Mouse (Mus musculus): ENCODE results near the gene Cenpu.
"Not testable (repeated sequence)": the region's sequence is repeated elsewhere in the genome, so short reads cannot be mapped to it uniquely, and the experiment has no call there.

Gene Cenpu

GRCm38 (mm10) chr8:46551029-46551428 is 799 bp upstream of the Cenpu start:
- no peak for DNase-seq

GRCm38 (mm10) chr8:46552441-46552765 is 575 bp downstream of the Cenpu start:
- DNase-seq, result no peak

GRCm38 (mm10) chr8:46559428-46559827 is 7.6 kb downstream of the Cenpu start:
- no peak for DNase-seq

- DNase-seq, result no peak
Measured at GRCm38 (mm10) chr8:46562333-46562732, 10.5 kb downstream of the Cenpu start.

DNA sequence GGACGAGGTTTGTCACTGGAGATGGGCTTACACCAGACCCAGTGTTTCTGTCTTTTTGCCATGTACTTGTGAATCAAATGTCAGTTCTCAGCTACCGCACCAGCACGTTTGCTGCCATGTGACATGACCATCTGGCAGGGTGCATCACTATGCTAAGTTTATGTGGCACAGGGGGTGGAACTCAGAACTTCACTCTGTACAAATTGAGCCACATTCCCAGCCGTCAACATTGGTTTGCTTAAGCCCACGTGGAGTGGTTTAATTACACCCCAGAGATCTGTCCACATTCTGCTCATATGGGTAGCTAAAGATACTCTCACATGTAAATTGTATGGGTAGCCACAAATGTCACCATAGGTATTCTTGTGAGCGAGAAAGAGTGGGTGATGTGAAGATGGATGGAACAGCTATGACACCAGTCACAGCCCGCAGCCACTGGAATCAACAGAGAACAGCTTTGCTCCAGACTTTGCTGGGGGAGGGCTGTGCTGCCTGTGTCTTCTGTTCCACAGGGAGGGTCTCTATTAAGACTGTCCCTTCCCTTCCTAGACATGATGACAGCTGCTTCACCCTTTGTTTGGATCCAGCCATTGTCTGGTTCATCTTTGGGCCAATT is 15.2 kb downstream of the Cenpu start:
- peak; percentile 74 for DNase-seq

DNA sequence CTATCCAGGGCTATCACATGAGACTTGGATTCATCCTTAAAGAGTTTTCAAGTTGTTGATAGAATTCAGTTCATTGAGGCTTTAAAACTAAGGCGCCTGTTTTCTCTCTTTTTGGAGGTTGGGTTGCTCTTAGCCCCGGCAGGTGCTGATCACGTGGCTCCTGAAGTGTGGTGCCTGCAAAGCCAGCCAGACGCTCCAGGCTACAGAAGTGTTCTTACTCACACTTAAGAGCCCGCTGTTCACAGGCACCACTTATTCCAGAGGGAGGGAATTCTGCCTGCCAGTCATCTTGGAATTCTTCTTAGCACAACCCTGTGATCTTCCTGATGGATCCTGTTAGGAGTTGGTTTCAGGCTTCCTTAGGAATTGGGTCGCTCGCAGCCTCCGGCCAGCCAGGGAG is 16.1 kb downstream of the Cenpu start:
- DNase-seq, result peak; percentile 24

DNA sequence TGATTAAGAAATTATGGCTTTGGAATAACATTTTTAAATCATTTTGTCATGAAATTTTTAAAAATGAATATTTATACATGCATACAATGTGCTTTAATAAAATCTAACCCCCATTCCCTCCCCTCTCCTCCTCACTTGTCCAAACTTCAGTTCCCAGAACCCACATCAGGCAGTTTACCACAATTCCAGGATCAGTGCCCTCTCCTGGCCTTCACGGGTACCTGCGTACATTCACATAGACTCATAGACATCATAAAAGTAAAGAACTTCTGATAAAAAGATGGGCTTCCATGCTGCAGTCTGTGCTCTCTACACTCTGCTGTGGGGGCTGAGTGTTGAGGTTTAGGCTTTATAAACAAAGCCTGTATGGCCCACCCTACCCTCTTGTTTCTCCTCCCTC is 17.1 kb downstream of the Cenpu start:
- no peak for DNase-seq

DNA sequence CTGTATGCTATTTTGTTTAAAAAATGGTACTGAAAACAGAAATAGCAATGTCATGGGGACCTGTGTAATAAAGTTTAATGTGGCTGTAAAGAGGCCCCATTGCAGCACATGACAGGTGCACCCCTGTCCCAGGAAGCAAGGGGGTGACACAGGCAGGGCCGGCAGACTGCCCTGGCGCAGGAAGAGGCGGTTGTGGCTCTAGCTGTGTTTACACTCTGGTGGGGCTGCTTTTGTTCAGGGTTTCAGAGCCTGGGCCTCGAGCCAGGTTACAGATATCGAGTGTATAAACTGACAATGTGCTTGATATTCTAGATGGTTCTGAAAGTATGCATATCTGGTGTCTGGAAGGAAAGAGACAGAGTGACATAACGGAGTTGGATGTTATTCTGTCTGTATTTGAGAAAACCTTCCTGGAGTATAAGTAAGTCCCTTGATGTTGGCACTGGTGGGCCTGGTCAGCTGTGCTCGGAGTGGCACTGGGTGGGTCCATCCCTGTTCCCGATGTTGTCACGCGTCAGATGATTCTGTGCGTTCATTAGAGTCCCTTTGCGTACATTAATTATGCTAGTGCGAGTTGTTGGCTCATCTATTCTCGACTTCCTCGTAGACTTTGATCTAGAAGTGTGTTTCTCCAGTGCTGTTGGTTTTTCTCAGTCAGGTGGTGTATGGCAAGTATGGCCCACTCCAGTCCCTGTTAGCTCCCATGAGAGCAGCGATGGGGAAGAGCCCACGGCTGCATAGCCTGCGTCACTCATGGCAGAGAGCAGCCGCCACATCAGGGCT is 18.0 kb downstream of the Cenpu start:
- DNase-seq, result no peak

GRCm38 (mm10) chr8:46570673-46571072 is 18.8 kb downstream of the Cenpu start:
- no peak for DNase-seq

DNA sequence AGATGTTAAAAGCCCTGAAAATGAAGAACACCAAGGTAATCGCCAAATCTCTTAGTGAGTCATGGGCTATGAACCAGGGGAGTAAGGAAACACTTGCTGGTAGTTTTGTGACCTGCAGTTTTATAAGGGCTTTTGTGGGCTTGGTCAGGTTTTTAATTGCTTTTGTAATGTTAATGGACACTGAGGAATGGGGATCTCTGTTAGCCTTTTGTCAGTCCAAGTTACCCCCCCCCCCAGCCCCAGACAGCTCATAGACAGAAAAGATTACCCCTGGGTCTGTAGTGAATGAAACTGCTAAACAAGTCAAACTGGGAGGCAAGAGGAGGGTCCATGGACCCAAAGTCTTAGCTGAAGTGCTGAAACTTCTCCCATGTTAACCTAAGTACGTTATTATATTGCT is 21.6 kb downstream of the Cenpu start:
- no peak for DNase-seq

DNA sequence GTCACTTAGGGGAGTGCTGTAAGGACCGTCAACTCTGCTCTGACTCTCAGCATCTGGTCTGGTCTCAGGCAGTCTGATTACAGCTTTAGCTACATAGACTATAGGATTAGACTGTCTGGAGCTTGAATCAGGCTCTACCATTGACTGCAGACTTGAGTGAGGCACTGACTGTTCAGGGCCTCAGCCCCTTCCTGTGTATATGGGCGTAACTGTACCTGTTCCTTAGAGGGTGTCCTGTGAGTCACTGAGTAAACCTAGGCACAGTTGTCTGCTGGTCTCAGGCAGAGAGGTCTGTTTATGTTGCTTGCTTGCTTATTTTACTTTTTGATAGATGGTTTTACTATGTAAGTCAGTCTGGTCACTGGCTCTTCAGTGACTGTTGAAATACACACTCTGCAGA is 22.1 kb downstream of the Cenpu start:
- DNase-seq, result no peak

GRCm38 (mm10) chr8:46578794-46579193 is 27.0 kb downstream of the Cenpu start:
- no peak for DNase-seq

DNA sequence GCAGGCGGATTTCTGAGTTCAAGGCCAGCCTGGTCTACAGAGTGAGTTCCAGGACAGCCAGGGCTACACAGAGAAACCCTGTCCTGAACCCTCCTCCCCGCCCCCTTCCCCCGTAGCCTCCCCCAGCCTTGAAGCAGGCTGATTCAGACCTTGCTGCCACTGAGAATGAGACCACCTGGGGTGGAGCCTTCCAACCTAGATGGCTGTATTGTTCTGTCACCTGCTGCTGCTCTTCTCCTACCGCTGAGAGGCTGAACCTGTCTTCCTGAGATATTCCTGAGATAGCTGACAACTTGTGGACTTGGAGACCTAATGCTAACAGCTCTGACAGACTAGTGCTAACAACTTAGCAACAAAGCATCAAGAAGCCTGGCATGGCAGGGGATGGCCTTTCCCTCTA is 32.5 kb downstream of the Cenpu start:
- not testable (repeated sequence) for DNase-seq

DNA sequence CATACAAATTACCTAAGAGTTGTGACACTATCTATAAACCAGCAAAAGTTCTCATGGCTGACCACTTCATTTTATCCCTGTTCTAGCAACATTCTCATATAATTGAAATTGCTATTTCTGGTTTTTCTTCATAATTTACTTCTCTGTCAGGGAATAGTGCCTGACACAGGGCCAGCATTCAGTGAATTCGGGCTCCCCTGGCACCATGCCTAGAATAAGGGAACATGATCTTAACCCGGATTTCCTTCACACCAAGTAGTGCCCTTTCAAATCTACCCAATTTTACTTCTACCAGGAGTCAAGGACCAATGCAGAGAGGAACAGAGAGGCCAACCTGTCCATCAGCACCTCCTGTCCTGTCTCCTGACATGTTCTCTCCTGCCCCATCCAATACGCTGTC is 33.7 kb downstream of the Cenpu start:
- DNase-seq, result no peak

- DNase-seq, result no peak
Measured at GRCm38 (mm10) chr8:46587911-46588310, 36.1 kb downstream of the Cenpu start.

DNA sequence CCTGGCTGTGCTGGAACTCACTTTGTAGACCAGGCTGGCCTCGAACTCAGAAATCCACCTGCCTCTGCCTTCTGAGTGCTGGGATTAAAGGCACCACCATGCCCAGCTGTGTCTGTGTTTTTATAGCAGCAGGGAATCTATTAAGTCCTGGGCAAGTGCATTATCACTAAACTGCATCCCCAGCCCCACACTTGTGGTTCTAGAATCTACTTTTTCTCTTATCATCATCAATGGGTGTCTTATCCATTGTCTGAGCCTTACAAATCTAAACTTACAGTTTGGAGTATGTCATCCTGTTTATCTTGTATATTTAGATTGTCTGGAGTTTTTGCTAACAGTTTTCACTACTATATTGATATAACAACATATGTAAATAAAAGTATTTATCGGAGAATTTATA is 36.8 kb downstream of the Cenpu start:
- no peak for DNase-seq

GRCm38 (mm10) chr8:46593067-46593466 is 41.2 kb downstream of the Cenpu start:
- no peak for DNase-seq

GRCm38 (mm10) chr8:46593772-46594171 is 41.9 kb downstream of the Cenpu start:
- no peak for DNase-seq

- DNase-seq, result no peak
Measured at GRCm38 (mm10) chr8:46595593-46595992, 43.8 kb downstream of the Cenpu start.

GRCm38 (mm10) chr8:46596530-46596929 is 44.7 kb downstream of the Cenpu start:
- DNase-seq, result no peak

- no peak for DNase-seq
Measured at GRCm38 (mm10) chr8:46597411-46597810, 45.6 kb downstream of the Cenpu start.

DNA sequence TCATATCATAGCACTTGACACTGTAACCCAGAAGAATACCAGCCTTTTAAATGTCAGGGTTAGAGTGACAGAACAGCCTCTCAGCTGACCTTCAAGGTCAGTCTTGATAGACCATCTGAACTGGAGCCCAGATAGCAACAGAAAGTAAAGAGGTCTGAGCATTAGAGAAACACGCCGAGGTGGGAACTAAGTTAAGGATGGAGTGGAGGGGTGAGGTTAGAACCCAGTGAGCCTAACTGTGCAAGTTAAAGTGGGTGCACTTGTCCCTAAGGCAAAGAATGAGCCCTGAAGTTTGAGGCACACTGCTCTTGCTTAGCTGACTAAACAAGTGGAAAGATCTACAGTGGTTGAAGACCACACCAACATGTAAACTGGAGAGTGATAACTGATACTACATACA is 46.3 kb downstream of the Cenpu start:
- DNase-seq, result no peak

- DNase-seq, result no peak
Measured at GRCm38 (mm10) chr8:46598753-46599152, 46.9 kb downstream of the Cenpu start.

DNA sequence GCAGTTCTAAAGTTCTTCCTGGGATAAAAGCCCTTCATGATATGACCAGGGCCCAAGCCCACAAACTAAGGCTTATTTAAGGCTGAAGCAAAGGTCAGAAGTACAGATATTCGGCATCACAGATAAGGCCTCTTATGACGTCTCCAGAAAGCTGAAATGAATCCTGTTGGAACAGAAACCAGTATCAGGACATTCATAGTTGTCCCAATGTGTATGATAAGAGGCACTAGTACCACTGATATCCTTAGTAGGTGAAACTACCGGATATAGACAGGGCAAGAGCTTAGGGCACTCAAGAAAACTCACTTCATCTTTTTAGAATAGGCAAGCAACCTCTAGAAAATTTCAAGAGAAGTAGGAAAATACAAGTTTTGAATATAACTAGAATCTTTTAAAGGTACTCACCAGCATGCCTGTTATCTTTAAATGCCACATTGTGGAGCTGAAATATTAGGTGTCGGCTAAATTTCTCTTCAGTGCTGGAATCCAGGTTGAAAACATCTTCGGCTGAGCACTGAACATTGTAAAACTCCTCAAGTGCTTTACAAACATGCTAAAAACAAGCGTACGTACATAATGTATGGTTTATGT is 47.6 kb downstream of the Cenpu start:
- DNase-seq, result no peak
